Mouse (Mus musculus) liver, postnatal 0 days (tissue): ENCODE measurements around the gene Dzip1.

ENCODE experiments used
- CTCF ChIP-seq: sonication (generic); IDR thresholded peaks from 2 replicates; pipeline ENCODE4 v1.5.1; 2016; ENCODE audit warnings: antibody characterized with exemption, low read depth
- EP300 ChIP-seq: IDR thresholded peaks from 2 replicates; pipeline ENCODE4 v1.6.1; 2016; ENCODE audit warnings: antibody characterized with exemption, low read depth, mild to moderate bottlenecking

GRCm38 (mm10) chr14:118940796-118941495, 15.7 kb upstream of the Dzip1 start:
- no peak for TF ChIP-seq CTCF
- TF ChIP-seq EP300, result no peak
